Mouse (Mus musculus) intestine, embryonic 16.5 days (tissue): Measurements from ENCODE around the gene Arhgap42. TPM values are rescaled to one million over a fixed set of nuclear protein-coding genes. Genes with fewer than 3 reads are reported as not detected.
A peak's percentile ranks its signal among the peaks of the same experiment; 100 is the strongest.

Source experiments
- ATAC-seq: fragments of 200-750 bp; cut with Nextera tagmentation; 2 replicates; pipeline ENCODE4 v1.8.0; 2017; ENCODE audit warnings: moderate TSS enrichment, moderate library complexity
- H3K27ac ChIP-seq: fragments of 300-500 bp; sonication (generic); 2 replicates; pipeline ENCODE4 v1.5.1; 2014; ENCODE audit warnings: mild to moderate bottlenecking, low read length
- H3K27me3 ChIP-seq: fragments of 300-500 bp; sonication (generic); replicated peaks from 2 replicates; pipeline ENCODE4 v1.6.1; 2014; ENCODE audit warnings: low read length, control low read depth, mixed read lengths; ENCODE audit not compliant: control insufficient read depth, insufficient read depth
- H3K36me3 ChIP-seq: fragments of 300-500 bp; sonication (generic); 2 replicates; pipeline ENCODE4 v1.6.1; 2014; ENCODE audit warnings: low read length, control low read depth; ENCODE audit not compliant: control insufficient read depth, insufficient read depth
- H3K4me1 ChIP-seq: fragments of 300-500 bp; sonication (generic); 2 replicates; pipeline ENCODE4 v1.6.1; 2014; ENCODE audit warnings: low read length, control low read depth, mixed read lengths; ENCODE audit not compliant: control insufficient read depth, insufficient read depth
- H3K4me2 ChIP-seq: fragments of 300-500 bp; sonication (generic); 2 replicates; pipeline ENCODE4 v1.6.1; 2014; ENCODE audit warnings: low read depth, low read length, control low read depth
- H3K4me3 ChIP-seq: fragments of 300-500 bp; sonication (generic); 2 replicates; pipeline ENCODE4 v1.5.1; 2014; ENCODE audit warnings: mild to moderate bottlenecking, low read length
- H3K9ac ChIP-seq: fragments of 300-500 bp; sonication (generic); 2 replicates; pipeline ENCODE4 v1.6.1; 2014; ENCODE audit warnings: low read depth, low read length
- H3K9me3 ChIP-seq: fragments of 300-500 bp; sonication (generic); 2 replicates; pipeline ENCODE4 v1.6.1; 2016; ENCODE audit warnings: low read length, control low read depth; ENCODE audit not compliant: control insufficient read depth
- WGBS: fragments of 180-500 bp; shearing (Covaris S2); extraction: QIAGEN DNeasy Blood & Tissue Kit; methylation state at CpG from one replicate; pipeline ENCODE4 v1.1.7; 2014; 5-methylcytosine and 5-hydroxymethylcytosine counted together
- polyA plus RNA-seq: library from polyadenylated mRNA; unstranded; fragments of >200 nt; fragmentation: Nextera tagmentation; extraction: Ambion mirVana; gene quantifications from 2 replicates; pipeline ENCODE4 v1.2.1, GENCODE M21; 2015

Arhgap42 gene
- polyA plus RNA-seq, 1 experiment from 2014 or later: 30.5 TPM

DNA sequence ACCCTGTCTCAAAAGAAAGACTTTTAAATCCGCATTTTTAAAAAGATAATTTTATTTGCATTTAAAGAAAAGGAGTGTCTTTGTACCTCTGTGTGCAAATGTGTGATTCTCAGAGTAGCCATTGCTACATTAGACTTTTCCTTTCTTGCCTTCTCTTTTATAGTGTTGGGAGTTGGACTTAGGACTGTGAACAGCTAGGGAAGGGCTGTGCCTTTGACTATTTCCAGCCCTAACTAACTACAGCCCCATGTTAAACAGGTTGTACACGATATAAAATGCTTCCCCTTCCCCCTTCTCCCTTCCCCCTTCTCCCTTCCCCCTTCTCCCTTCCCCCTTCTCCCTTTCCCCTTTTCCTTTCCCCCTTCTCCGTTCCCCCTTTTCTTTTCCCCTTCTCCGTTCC is 4.9 kb upstream of the Arhgap42 start:
- H3K4me3 ChIP-seq: no peak overlapping the region
- peak; percentile 78 for ATAC-seq
- H3K36me3 ChIP-seq: no peaks in the 10 kb centered on the region
- 52% methylated on average over 4 of the region's 4 CpGs for WGBS
- H3K27me3 ChIP-seq: no peaks in the 10 kb centered on the region
- no peaks in the 10 kb centered on the region for H3K9me3 ChIP-seq
- no peak overlapping the region for H3K27ac ChIP-seq
- H3K4me2 ChIP-seq: no peak overlapping the region
- peaks cover 16% of the 10 kb centered on the region; the same call in 1 of the 2 replicates for H3K4me1 ChIP-seq
- H3K9ac ChIP-seq: no peak overlapping the region

DNA sequence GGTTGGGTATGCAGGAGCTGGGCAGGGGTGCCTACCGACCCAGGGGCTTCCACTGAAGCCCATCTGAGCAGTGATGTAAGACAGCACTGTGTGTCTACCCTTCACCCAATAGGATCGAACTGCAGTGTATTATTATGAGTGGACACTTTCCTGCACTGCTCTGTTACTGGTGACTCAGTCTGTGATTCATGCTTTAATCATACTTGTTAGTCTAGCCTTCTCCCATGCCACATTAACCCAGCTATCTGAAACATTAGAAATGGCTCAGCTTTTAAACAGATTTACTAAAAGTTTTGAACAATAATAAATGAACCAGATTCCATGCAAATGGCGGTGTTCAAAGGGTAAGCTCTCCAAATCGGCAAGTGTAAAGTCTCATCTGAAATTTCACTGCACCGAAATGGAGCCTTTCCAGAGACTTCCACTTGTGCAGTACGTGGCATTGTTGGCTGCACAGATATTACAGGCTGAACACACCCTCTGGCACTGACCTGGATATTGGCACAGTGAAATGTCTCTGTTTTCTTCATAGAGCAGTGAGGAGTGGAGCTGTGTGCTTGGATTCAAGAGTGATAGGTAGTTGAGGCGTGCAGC is 2.4 kb upstream of the Arhgap42 start:
- no peak overlapping the region for H3K4me2 ChIP-seq
- H3K4me3 ChIP-seq: no peak overlapping the region
- H3K27me3 ChIP-seq: no peaks in the 10 kb centered on the region
- no peak overlapping the region for H3K9ac ChIP-seq
- H3K4me1 ChIP-seq: peaks cover 25% of the 10 kb centered on the region; the same call in 1 of the 2 replicates
- H3K9me3 ChIP-seq: no peaks in the 10 kb centered on the region
- no peaks in the 10 kb centered on the region for H3K36me3 ChIP-seq
- 82% methylated on average over 7 of the region's 7 CpGs for WGBS
- no peak overlapping the region for H3K27ac ChIP-seq
- no peak for ATAC-seq

DNA sequence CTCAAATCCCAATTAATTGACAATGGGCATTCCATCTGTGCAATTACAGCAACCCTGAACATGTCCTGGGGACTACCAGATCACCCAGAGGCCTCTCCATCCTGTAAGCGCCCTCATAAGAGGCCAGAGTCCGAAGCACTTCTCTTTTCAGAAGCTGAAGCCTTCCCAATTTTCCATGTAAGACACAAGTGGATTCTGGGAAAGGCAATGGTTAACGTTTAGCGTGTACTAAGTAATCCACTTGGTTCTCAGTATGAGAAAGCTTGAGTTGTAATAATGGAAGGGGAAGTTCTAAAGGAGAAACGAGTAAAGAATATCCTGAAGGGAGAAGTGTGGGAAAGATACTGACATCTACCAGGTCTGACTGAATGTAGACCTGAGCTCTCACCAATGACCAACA is 1.4 kb downstream of the Arhgap42 start:
- 33% methylated on average over 5 of the region's 5 CpGs for WGBS
- Histone ChIP-seq H3K4me1 (peaks cover 16% of the 10 kb centered on the region; the same call in 1 of the 2 replicates), H3K27me3 (no peaks in the 10 kb centered on the region), H3K9ac (peak overlapping the region; percentile 95), H3K36me3 (no peaks in the 10 kb centered on the region), H3K9me3 (no peaks in the 10 kb centered on the region), H3K4me3 (peak overlapping the region; percentile 85), H3K27ac (peak overlapping the region; percentile 2; the same call in 1 of the 2 replicates), H3K4me2 (peak overlapping the region; percentile 65)
- ATAC-seq: no peak

DNA sequence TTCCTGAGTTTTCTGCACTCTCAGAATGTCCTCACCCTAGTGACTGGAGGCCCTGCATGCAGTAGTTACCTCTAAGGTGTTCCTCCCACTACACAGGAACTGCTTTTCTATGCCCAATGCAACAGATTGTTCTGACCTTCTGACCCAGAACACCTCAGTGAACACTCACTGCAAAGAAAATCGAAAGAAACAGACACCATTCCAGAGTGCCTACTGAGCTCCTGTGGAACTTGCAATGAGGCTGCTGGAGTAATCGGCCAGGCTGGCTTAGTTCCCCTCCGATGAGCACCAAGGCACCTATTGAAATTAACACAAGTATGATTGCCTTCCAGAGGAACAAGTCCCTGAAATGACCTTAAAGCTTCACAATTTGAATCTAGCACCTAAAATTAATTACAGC is 9.2 kb downstream of the Arhgap42 start:
- Histone ChIP-seq H3K27me3 (no peaks in the 10 kb centered on the region), H3K36me3 (no peaks in the 10 kb centered on the region), H3K4me2 (no peak overlapping the region), H3K27ac (no peak overlapping the region), H3K4me3 (no peak overlapping the region), H3K4me1 (no peaks in the 10 kb centered on the region), H3K9ac (no peak overlapping the region), H3K9me3 (no peaks in the 10 kb centered on the region)
- WGBS: 66% methylated on average over 3 of the region's 3 CpGs
- no peak for ATAC-seq

DNA sequence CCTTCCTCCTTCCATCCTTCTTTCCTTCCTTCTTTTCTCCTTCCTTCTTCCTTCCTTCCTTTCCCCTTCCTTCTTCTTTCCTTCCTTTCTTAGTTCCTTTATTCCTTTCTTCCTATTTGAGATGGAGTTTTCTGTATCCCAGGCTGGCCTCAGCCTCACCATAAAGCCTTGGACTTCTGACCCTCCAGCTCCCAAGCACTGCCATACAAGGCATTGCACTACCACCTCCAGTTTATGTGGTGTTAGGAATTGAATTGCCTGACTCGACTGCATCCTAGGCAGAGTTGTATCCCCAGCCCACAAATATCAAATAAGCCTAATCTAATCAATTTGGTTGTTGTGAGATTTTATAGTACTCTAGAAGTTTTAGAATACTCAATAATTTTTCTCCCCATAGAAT is 14.1 kb downstream of the Arhgap42 start:
- Histone ChIP-seq H3K27me3 (no peaks in the 10 kb centered on the region), H3K36me3 (no peaks in the 10 kb centered on the region), H3K4me2 (no peak overlapping the region), H3K9ac (no peak overlapping the region), H3K4me1 (peaks cover 9% of the 10 kb centered on the region), H3K4me3 (no peak overlapping the region), H3K27ac (no peak overlapping the region), H3K9me3 (no peaks in the 10 kb centered on the region)
- 52% methylated on average over 1 of the region's 1 CpGs for WGBS
- peak; percentile 81 for ATAC-seq

DNA sequence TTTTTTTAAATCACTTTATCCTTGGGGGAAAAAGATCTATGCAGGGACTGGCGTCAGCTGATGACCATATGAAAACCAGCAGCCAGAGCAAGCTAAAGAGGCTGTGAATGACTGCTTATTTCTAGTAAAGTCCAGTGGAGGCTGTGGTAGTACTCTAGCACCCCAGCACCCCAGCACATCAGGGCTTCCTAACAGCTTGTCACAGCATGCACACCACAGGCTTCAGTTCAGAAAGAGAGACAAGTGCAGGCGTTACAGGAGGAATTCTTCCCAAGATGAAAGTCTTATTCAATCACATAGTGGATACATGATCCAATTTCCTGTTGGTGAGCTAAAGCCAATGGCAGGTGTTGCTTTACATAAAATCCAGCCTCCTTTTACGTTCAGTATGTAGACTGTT is 15.5 kb downstream of the Arhgap42 start:
- H3K36me3 ChIP-seq: no peaks in the 10 kb centered on the region
- no peak overlapping the region for H3K4me2 ChIP-seq
- H3K27ac ChIP-seq: no peak overlapping the region
- H3K9ac ChIP-seq: no peak overlapping the region
- H3K9me3 ChIP-seq: no peaks in the 10 kb centered on the region
- H3K4me1 ChIP-seq: peaks cover 9% of the 10 kb centered on the region
- WGBS: 79% methylated on average over 3 of the region's 3 CpGs
- no peaks in the 10 kb centered on the region for H3K27me3 ChIP-seq
- no peak for ATAC-seq
- H3K4me3 ChIP-seq: no peak overlapping the region

DNA sequence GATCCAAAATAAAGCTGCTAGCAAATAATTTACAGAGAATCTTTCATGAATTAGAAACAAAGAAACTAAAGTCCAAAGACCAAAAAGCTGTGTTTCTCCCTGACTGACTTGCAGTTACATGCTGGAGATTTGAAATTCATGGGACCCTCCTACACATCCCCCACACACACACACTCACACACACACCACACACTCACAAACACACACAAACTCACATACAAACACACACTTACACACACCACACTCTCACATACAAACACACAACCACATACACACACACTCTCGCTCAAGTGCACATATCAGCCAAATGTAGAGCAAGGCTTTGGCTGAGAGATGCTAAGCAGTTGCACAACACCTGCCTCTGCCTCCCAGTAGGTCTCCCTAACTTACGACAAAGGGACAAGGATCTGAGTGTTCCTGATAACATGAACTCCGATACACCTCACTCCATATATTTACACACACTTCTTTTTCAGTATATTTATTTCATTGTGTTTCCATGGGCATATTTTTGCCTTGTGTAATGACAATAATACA is 16.9 kb downstream of the Arhgap42 start:
- H3K9ac ChIP-seq: no peak overlapping the region
- H3K4me1 ChIP-seq: peaks cover 9% of the 10 kb centered on the region
- 74% methylated on average over 3 of the region's 3 CpGs for WGBS
- no peak for ATAC-seq
- no peaks in the 10 kb centered on the region for H3K9me3 ChIP-seq
- no peak overlapping the region for H3K4me2 ChIP-seq
- H3K4me3 ChIP-seq: no peak overlapping the region
- no peaks in the 10 kb centered on the region for H3K36me3 ChIP-seq
- no peak overlapping the region for H3K27ac ChIP-seq
- no peaks in the 10 kb centered on the region for H3K27me3 ChIP-seq

DNA sequence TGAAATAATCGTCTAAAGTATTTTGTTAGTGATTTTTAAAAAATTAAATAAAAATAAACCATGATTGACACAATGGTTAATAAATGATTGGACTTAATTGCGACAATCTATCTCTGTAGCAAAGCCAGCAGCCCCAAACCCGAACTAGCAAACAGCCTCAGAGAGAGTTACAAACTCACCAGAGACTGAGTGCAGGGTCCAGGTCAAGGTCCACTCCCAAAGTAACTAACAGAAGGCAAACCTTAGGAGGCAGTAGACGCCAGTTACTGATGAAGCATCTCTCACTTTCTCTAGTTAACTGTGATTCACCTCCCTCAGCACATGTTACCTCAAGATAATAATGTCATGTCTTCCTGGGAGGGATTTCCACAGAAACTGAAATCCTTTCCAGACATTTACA is 17.7 kb downstream of the Arhgap42 start:
- peak; percentile 66; the same call in 1 of the 2 replicates for ATAC-seq
- Histone ChIP-seq H3K9me3 (no peaks in the 10 kb centered on the region), H3K4me2 (no peak overlapping the region), H3K4me1 (peaks cover 9% of the 10 kb centered on the region), H3K9ac (no peak overlapping the region), H3K27me3 (no peaks in the 10 kb centered on the region), H3K36me3 (no peaks in the 10 kb centered on the region), H3K4me3 (no peak overlapping the region), H3K27ac (no peak overlapping the region)
- 60% methylated on average over 4 of the region's 4 CpGs for WGBS

DNA sequence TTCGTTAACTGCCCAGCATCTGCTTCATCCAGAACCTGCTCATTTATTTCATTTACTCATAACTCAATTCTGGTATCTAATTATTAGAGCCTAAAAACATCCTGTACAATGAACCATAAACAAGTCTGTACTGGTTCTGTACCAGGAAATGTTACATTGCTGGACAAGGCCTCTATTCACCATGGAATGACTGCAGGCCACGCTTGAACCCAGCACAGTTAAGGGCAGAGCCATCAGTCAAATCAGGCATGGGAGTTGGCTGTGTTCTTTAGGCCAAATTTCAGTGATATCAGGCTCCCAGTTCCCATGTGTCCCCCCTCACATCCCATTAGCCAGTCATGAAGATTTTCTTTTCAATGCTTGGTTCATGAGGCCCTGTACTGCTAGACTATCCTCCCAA is 20.6 kb downstream of the Arhgap42 start:
- peaks cover 7% of the 10 kb centered on the region for H3K4me1 ChIP-seq
- no peak overlapping the region for H3K27ac ChIP-seq
- no peak overlapping the region for H3K4me2 ChIP-seq
- H3K36me3 ChIP-seq: no peaks in the 10 kb centered on the region
- no peak overlapping the region for H3K4me3 ChIP-seq
- no peak for ATAC-seq
- H3K9ac ChIP-seq: no peak overlapping the region
- H3K9me3 ChIP-seq: no peaks in the 10 kb centered on the region
- WGBS: 76% methylated on average over 2 of the region's 2 CpGs
- no peaks in the 10 kb centered on the region for H3K27me3 ChIP-seq

DNA sequence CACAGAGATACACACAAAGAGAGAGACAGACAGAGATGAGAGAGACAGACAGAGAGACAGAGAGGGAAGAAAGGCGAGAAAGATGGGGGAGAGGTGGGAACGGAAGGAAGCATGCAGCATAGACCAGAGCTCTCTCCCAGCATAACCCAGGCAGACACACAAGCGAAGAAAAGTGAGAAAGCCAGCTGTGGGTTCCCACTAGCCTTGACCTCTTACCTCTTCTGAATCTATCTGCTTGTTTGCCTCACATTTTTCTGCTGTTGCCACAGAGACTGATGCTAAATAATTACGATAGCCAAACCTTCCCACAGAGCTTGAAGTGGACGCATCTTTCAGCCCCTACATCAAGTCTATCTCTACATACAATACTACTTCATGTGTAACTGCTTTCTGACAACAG is 24.1 kb downstream of the Arhgap42 start:
- no peak overlapping the region for H3K27ac ChIP-seq
- no peak overlapping the region for H3K4me3 ChIP-seq
- 77% methylated on average over 5 of the region's 5 CpGs for WGBS
- no peaks in the 10 kb centered on the region for H3K4me1 ChIP-seq
- no peaks in the 10 kb centered on the region for H3K9me3 ChIP-seq
- H3K36me3 ChIP-seq: no peaks in the 10 kb centered on the region
- H3K9ac ChIP-seq: no peak overlapping the region
- ATAC-seq: no peak
- no peak overlapping the region for H3K4me2 ChIP-seq
- no peaks in the 10 kb centered on the region for H3K27me3 ChIP-seq
